In the genomic region with DNA sequence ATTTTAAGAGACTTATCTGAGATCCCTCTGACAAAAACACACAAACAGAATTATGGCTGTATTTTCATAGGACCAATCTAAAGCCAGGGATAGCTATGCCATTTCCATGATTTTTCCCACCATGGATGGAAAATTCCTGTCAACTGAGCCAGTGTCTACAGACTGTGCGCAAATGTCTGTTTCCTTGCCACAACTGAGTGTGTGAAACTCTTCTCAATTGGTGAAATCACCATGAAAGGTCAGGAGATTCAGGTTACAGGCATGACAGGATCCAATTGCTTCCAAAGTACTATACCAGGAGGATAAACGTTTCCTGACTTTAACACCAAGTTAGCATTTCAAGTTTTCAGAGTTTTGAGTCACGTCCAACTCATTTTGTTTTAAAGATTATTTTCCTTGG, we compare ENCODE assay signal across 23 mouse cellular contexts.
A peak's percentile ranks its signal among the peaks of the same experiment; 100 is the strongest.
DNase-seq lines count a peak whose midpoint lies in the region; ATAC-seq lines count a peak whose summit lies in the region.
"Had no signal": no experiment of that assay in that cellular context is flagged by ENCODE, and none has a peak within 500 bp of the region (broad histone marks: within the 10 kb centered on the region; RNA-seq: fewer than 3 reads in every experiment).

No protein-coding gene starts in this region.

- no peak overlapping the region for H3K4me3 ChIP-seq in kidney, embryonic 14.5 days (ENCODE audit: low read length)
- H3K4me3 ChIP-seq in liver, embryonic 15.5 days (replicated peaks) = no peak overlapping the region
- no peak overlapping the region for H3K4me3 ChIP-seq in limb, embryonic 13.5 days
- H3K4me3 ChIP-seq: erythroblast, embryonic 14.5 days; forebrain, embryonic 12.5 days; hindbrain, embryonic 10.5 days; left cerebral cortex, adult 2 months; megakaryocyte, embryonic 14.5 days; midbrain, embryonic 13.5 days had no signal

- peak overlapping the region; percentile 61; the same call in 1 of the 2 replicates for H3K27ac ChIP-seq in kidney, embryonic 14.5 days (ENCODE audit: low read depth, low read length)
- H3K27ac ChIP-seq in liver, embryonic 15.5 days (replicated peaks) = peak overlapping the region; percentile 31; the same call in 1 of the 2 replicates
- peak overlapping the region; percentile 58; the same call in 1 of the 2 replicates for H3K27ac ChIP-seq in limb, embryonic 13.5 days
- H3K27ac ChIP-seq: forebrain, embryonic 12.5 days; hindbrain, embryonic 10.5 days; left cerebral cortex, adult 2 months; midbrain, embryonic 13.5 days; stomach, postnatal 0 days had no signal

- H3K9me3 ChIP-seq in kidney, embryonic 14.5 days (ENCODE audit: control insufficient read depth, low read length) = no peaks in the 10 kb centered on the region
- no peaks in the 10 kb centered on the region for H3K9me3 ChIP-seq in liver, embryonic 15.5 days (replicated peaks)
- H3K9me3 ChIP-seq in limb, embryonic 13.5 days = no peaks in the 10 kb centered on the region
- H3K9me3 ChIP-seq: forebrain, embryonic 12.5 days; hindbrain, embryonic 10.5 days; megakaryocyte, embryonic 14.5 days; midbrain, embryonic 13.5 days had no signal

- no peak for DNase-seq in kidney, adult 18-20 months
- DNase-seq in liver = no peak
- no peak for DNase-seq in adrenal gland, adult (ENCODE audit: inconsistent age in 2 of 2, low spot score in 1 of 2)
- DNase-seq in layer of hippocampus, adult 9-11 months = no peak
- DNase-seq: adrenal gland, adult 8-10 months; cerebellum, adult 11-12 months; cerebellum, postnatal 36 days; heart, postnatal 10 days; lung, embryonic 14.5 days; right cerebral cortex, postnatal 14 days; thymus, adult 2 months; thymus, postnatal 4 days had no signal

- 18% methylated on average over 3 of the region's 3 CpGs for WGBS in kidney, embryonic 14.5 days
- 71% methylated on average over 3 of the region's 3 CpGs for WGBS in liver, embryonic 15.5 days (ENCODE audit: insufficient replicate concordance)
- WGBS in limb, embryonic 13.5 days = 22% methylated on average over 3 of the region's 3 CpGs

- no peak overlapping the region for H3K4me2 ChIP-seq in kidney, embryonic 14.5 days (replicated peaks; ENCODE audit: low read depth, low read length)
- H3K4me2 ChIP-seq in liver, embryonic 15.5 days = no peak overlapping the region
- H3K4me2 ChIP-seq in limb, embryonic 13.5 days (replicated peaks) = no peak overlapping the region
- H3K4me2 ChIP-seq: forebrain, embryonic 12.5 days; lung, embryonic 14.5 days; midbrain, embryonic 13.5 days had no signal

- H3K36me3 ChIP-seq in kidney, embryonic 14.5 days (ENCODE audit: control insufficient read depth, insufficient read depth, low read length) = no peaks in the 10 kb centered on the region
- H3K36me3 ChIP-seq in liver, embryonic 15.5 days (replicated peaks) = no peaks in the 10 kb centered on the region
- no peaks in the 10 kb centered on the region for H3K36me3 ChIP-seq in limb, embryonic 13.5 days
- H3K36me3 ChIP-seq: forebrain, embryonic 12.5 days; hindbrain, embryonic 10.5 days; midbrain, embryonic 13.5 days had no signal

- no peak overlapping the region for H3K9ac ChIP-seq in kidney, embryonic 14.5 days (ENCODE audit: low read depth, low read length)
- H3K9ac ChIP-seq in liver, embryonic 15.5 days = no peak overlapping the region
- no peak overlapping the region for H3K9ac ChIP-seq in limb, embryonic 13.5 days
- H3K9ac ChIP-seq: forebrain, embryonic 12.5 days; lung, embryonic 14.5 days; midbrain, embryonic 13.5 days had no signal

- peaks cover 10% of the 10 kb centered on the region; the same call in 1 of the 2 replicates for H3K4me1 ChIP-seq in kidney, embryonic 14.5 days (ENCODE audit: control insufficient read depth, insufficient read depth, low read length)
- peaks cover 57% of the 10 kb centered on the region for H3K4me1 ChIP-seq in liver, embryonic 15.5 days (replicated peaks)
- H3K4me1 ChIP-seq in limb, embryonic 13.5 days = peaks cover 28% of the 10 kb centered on the region

- no peaks in the 10 kb centered on the region for H3K27me3 ChIP-seq in kidney, embryonic 14.5 days (ENCODE audit: control insufficient read depth, insufficient read depth, low read length)
- no peaks in the 10 kb centered on the region for H3K27me3 ChIP-seq in liver, embryonic 15.5 days
- no peaks in the 10 kb centered on the region for H3K27me3 ChIP-seq in limb, embryonic 13.5 days
- H3K27me3 ChIP-seq: forebrain, embryonic 12.5 days; megakaryocyte, embryonic 14.5 days; midbrain, embryonic 13.5 days had no signal

- ATAC-seq in kidney, embryonic 14.5 days (ENCODE audit: low FRiP score, low TSS enrichment) = peak; percentile 69
- no peak for ATAC-seq in liver, embryonic 15.5 days (ENCODE audit: insufficient read depth)
- peak; percentile 45; the same call in 1 of the 2 replicates for ATAC-seq in limb, embryonic 13.5 days (ENCODE audit: low FRiP score, low read depth)
- ATAC-seq: intestine, postnatal 0 days; midbrain, embryonic 13.5 days had no signal
